Mouse (Mus musculus): Measurements from ENCODE around the gene Cs. TPM values are rescaled to one million over a fixed set of nuclear protein-coding genes. Genes with fewer than 3 reads are reported as not detected.

Gene Cs
- total RNA-seq, 2 experiments from 2014 or later, result 403 to 430 TPM

DNA sequence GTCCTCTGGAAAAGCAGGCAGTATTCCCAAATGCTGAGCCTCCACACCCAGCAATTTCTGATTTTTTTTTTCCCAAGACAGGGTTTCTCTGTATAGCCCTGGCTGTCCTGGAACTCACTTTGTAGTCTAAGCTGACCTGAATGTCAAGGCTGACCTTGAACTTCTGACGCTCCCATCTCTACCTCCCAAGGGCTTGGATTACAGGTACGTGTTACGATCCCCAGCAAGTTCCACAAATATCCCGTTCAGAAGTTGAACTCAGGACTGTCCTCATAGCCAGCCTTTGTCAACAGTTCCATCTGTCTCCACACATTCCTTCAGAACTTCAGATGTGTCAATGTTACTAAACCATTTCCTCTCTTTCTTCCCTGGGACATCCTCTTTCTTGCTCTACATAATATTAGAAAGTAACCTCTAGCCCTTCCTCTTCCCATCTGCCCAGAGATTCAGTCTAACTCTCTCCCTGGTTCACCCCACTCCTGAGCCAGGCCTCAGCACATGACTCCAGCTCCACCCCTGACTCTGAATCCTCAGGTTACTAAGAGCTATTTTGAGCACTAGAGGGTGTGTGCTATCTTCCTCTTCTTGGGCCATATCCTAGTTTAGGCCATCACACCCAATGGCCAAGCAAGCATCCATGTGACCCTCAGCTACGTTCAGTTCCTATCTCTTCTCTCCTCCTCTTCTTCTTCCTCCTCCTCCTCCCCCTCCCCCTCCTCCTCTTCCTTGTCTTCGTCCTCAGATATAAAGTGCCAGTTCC, 35.6 kb downstream of the Cs start:
- DNase-seq (ENCODE audit: low spot score in 2 of 2), result no peak

DNA sequence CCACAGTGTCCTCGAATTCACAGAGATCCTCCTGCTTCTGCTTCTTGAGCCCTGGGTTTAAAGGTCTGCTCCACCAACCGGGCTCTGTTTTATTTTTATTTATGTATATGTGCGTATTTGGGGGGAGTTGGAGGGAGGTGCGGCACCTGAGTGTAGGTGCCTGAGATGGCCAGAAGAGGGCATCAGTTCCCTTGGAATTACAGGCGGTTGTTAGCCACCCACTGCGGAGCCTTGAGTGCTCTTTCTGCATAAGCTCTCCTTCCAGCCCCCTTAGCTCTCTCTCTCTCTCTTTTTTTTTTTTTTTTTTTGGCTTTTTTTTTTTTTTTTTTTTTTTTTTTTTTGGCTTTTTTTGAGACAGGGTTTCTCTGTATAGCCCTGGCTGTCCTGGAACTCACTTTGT, 36.9 kb downstream of the Cs start:
- DNase-seq (ENCODE audit: low spot score in 2 of 2), result no peak

DNA sequence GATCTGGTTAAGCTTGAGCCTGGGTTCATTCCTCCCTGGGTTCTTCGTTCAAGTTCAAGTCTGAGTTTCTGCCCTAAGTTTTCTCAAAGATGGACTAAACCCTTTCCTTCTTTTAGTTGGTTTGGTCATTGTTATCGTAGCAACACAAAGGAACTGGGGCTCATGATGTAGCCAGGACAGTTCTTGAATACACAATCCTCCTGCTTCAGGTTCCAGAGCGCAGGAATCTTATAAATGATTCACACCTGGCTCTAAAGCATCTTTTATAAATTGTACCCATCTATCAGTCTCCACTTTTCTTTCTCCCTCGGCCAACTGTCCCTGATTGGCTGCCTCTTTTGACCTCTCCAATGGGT, 38.5 kb downstream of the Cs start:
- DNase-seq (ENCODE audit: low spot score in 2 of 2), result no peak

DNA sequence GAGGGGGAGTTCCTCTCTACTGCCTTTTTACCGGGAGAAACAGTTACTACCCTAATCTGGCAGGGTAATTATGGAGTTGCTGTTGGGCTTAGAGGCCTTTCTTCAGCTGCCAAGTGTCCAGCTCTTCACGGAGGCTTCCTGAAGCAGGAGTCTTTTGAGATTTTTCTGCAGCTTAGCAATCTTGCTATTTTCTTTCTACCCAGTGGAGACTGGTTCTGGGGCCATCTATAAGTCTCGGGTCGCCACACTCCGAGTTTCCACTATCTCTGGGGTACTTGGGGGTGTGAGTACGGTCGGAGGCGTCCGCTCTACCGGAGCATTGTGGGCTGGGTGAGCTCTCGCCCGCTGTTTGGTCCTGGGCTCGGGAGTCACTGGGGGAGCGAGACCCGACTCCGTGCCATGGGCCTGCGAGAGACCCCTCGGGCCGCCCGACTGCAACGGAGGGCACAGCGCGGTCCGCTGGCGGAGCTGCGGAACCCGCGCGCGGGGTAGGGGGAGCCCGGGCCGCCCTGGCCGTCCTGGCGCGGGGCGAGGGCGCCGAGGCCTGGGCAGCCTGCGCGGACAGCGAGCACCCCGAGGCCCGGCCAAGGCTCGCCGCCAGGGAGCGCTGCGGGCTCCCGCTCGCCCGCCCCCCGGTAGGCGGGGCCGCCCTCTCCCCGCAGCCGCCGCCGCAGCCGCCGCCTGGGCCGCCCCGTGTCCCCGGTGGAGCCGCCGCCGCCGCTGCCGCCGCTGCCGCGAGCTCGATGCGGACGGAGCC, 39.1 kb downstream of the Cs start, which contains the start of gene Ankrd52:
Gene Ankrd52, plus strand, starts transcription at position 661 of the 757 bp plus-strand sequence.
- peak; percentile 90 to 91 for DNase-seq (ENCODE audit: low spot score in 2 of 2)

DNA sequence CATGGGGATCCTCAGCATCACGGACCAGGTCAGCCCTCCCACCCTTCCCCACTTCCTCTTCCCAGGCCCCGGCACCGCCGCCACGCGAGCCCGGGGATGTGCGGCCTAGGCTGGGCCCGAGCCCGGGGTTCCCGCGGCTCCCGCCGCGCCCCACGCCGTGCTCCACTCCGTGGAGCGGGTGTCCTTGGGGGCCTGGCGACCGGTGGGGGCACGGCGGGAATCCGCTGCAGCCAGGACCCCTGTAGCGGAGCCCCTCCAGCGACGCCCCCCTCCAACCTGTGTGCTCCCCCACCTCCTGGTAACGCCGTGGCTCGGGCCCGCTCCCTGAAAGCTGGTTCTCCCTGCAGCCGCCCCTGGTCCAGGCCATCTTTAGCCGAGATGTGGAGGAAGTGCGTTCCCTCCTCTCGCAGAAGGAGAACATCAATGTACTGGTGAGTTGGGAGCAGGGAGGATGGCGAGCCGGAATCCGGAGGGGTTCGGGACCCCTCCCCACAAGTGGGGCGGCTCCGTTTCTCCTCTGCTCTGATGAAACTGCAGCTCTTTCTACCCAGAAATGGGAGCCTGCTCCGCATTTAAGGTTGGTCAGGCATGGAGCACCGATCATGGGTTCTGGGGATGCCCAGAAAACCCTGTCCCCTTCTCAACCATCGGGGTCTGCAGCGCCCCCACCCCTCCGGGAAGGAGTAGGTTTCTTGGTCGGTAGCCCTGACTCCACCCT, 39.8 kb downstream of the Cs start:
- DNase-seq (ENCODE audit: low spot score in 2 of 2), result no peak

DNA sequence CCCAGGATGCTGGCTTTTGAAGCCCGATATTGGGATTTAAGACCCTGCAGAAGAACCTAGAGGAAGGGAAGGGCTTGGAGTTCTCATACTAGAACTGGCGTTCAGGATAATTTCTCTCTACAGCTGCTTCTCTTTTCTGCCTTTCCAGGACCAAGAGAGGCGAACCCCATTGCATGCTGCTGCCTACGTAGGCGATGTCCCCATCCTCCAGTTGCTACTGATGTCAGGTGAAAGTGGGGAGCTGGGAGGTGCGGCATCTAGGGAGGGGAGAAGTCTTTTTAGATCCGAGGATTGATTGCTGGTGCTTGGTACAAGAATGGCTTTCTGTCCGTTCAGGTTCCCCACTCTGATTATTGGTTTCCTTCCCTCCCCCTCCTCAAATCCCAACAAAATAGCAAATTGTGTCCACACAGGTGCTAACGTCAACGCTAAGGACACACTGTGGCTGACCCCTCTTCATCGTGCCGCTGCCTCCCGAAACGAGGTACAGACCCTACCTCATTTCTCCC, 40.5 kb downstream of the Cs start:
- no peak for DNase-seq (ENCODE audit: low spot score in 2 of 2)

DNA sequence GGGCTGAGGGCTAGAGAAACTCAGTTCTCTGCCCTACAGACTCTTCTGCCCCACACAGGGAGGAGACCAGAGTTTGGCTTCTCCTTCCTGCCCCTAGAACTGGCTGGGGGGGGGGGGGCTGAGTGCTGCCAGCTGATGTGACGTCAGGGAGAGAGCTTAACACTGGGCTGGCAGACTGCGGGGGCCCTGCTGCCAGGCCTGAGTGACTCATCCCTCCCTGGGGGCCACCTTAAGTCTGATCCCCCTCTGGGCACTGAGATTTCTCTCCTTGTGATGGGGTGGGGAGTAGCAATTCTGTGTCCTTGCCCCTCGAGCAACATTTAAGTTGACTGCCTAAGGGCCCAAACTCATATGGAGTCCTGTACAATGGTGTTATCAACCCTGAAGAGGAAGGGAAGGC, 40.9 kb downstream of the Cs start:
- no peak for DNase-seq (ENCODE audit: low spot score in 2 of 2)

DNA sequence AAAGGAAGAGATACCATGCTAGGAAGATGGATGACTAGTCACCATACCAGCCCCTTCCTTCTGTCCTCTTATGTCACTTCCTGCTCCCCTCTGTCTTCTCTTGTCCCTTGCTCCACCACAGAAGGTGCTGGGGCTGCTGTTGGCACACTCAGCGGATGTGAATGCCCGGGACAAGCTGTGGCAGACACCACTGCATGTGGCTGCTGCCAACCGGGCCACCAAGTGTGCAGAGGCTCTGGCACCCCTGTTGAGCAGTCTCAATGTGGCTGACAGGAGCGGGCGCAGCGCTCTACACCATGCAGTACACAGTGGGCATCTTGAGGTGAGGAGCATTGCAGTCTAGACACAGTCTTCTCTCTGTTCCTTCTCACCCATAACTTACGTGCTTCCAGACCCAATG, 41.7 kb downstream of the Cs start:
- no peak for DNase-seq (ENCODE audit: low spot score in 2 of 2)

DNA sequence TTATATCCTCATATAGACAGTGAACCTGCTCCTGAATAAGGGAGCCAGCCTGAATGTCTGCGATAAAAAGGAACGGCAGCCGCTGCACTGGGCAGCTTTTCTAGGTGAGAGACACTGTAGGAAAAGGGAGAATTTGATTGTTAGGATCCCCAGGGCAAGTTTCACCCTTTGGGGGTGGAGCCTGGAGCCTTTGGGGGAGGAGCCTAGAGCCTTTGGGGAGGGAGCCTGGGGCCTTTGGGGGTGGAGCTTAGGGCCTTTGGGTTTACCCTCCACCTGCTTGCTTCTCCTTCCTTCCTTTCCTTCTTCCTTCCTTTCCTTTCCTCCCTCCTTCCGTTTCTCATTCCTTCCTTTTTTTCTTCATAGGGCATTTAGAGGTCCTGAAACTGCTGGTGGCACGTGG, 43.0 kb downstream of the Cs start:
- no peak for DNase-seq (ENCODE audit: low spot score in 2 of 2)

DNA sequence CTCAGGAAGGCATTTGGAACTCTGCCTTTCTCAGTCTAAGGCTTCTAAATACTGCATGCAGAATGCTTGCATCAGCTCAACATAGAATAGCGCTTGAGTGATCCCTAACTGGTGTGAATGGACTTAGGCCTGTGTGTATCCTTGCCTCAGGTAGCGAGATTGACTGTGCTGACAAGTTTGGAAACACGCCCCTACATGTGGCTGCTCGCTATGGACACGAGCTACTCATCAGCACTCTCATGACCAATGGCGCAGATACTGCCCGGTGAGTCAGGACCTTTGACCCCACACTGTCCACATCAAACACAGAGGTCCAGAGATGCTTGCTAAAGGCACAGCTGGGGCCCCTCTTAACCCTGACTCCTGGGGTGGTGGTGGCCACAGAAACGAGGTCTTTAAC, 44.9 kb downstream of the Cs start:
- DNase-seq (ENCODE audit: low spot score in 2 of 2), result no peak

DNA sequence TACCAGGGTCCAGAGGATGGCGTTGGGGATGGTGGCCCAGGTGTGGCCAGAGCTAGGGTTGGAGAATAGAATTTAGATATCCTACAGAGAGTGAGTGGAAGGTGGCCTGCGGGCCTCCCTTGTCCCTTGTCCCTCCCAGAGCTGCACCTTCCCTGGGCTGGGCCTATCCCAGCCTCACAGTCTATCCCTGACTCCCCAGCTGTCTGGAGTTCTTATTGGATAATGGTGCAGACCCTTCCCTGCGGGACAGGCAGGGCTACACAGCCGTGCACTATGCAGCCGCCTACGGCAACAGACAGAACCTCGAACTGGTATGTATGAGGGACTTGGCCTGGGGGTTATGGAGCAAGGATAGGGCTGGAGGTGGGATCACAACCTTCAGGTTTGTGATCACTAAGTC, 48.4 kb downstream of the Cs start:
- DNase-seq (ENCODE audit: low spot score in 2 of 2), result no peak

DNA sequence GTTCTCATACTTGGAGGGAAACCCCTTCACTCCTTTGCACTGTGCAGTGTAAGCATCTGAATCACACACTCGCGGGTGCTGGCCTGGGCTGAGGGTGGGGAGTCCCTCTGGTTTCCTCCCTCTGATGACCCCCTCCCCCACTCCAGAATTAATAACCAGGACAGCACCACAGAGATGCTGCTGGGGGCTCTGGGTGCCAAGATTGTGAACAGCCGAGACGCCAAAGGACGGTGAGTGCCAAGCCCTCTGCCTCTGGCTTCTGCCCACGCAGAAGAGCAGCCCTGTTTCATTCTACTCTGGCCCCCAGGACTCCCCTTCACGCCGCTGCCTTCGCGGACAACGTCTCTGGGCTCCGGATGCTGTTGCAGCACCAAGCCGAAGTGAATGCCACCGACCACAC, 51.4 kb downstream of the Cs start:
- no peak for DNase-seq (ENCODE audit: low spot score in 2 of 2)

DNA sequence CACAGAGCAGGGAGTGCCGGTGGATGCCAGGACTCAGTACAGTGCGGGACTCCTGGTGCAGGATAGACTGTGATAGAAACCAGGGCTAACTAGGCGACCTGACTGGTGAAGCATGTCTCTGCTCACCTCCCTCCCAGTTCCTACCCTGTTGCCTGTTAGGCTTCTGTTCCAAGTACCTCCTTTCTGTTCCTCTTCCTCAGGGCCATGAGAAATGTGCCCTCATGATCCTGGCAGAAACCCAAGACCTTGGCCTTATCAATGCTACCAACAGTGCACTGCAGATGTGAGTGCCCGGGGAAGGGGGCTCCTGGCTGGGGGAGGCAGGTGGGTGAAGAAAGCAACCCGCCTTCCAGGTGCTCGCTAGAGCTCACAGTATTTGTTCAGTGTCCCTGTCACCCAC, 52.0 kb downstream of the Cs start:
- no peak for DNase-seq (ENCODE audit: low spot score in 2 of 2)

DNA sequence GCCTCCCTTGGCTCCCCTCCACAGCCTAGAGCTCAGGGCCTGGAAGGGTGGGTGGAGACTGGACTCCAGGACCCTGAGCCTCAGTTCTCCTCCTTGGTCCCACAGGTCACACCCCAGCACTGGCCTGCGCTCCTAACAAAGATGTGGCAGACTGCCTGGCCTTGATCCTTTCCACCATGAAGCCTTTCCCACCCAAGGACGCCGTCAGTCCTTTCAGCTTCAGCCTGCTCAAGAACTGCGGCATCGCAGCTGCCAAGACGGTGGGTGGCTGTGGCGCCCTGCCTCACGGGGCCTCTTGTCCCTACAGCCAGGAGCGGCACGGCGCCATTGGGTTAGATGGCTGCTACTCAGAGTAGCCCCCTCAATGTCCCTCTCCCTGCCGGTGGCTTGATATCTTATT, 52.8 kb downstream of the Cs start:
- no peak for DNase-seq (ENCODE audit: low spot score in 2 of 2)

DNA sequence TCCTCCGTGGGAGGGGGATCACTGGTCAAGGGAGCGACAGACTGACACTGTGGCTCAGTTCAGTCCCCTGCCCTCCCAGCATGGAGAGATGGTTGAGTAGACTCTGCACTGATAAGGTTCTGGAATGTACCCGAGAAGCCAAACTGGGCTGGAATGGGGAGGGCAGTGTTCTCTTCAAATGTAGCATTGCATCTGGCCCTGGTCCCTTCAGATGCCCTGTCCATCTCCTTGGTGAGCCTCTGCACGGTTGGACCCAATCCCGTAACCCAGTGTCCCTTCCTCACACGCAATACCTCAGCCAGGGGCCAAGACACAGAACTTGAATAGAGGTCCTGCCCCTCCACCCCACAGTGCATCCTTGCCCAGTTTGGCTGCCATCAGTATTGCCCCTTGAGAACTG, 54.3 kb downstream of the Cs start:
- DNase-seq (ENCODE audit: low spot score in 2 of 2), result no peak

DNA sequence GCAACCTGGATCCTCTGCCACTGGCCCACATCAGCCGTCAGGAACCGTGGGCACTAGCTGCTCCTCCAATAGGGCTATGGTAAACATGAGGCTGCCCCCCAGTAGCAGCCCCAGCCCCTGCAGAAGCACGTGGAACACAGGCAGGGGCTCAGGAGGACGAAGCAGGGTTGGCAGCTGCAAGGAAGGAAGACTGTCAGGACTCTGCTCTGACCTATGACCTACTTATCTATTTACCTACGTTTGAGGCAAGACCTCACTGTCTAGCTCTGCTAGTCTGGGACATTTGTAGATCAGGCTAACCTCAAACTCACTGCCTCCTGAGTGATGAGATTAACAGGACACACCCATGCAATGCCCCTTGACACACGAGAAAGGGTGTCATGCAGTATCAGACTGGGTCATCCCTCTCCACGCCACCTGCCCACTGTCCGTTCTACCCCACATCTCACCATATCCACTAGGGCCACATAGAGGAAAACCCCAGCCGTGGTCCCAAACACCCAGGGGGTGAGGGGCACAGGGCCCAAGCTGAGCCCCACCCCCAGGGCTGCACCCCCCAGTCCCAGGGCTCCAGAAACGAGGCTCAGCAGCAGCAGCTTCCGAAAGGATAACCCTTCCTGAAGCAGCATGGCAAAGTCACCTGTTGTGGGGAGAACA, 58.6 kb downstream of the Cs start:
- no peak for DNase-seq (ENCODE audit: low spot score in 2 of 2)

DNA sequence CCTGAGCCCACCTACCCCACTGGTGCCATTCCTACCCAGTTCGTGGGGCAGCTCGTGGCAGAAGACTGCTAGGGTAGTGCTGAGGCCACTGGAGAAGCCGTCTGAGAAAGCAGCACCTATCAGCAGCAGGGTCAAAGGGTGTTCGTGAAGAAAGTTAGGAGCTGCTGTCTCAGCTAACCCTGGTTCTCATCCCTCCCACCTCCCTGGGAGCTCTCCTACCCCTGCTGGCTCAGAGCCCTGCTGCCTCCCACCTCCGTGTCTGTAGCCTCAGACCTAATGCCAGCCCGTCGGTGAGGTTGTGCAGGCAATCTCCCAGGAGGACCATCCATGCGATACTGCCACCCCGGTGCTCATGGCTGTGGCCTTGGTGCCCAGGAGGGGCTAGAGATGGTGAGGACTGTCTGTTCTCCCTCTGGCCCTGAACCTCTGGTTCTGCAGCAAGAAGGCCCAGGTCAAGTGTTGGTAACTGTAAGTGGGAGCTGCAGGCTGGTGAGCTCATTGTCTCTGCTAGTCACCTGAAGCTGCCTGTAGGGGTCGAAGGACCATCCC, 59.3 kb downstream of the Cs start:
- no peak for DNase-seq (ENCODE audit: low spot score in 2 of 2)

DNA sequence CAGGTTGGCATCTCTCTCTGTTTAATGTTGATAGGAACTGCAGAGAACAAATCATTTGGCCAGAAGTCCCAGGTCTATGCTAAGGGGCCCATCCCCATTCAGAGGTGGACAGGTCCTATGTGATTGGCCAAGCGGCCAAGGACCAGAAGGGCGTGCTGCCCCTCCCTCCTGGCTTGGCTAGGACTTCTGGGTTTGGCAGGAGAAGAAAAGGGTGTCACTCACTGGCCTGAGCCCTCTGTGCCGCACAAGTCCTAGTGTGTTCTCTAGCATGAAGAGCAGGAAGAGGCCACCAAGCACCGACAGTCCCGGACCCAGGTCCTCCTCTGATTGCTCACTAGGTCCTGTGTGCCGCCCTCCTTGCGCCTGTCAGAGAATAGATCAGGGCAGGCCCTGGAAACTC, 59.9 kb downstream of the Cs start:
- DNase-seq (ENCODE audit: low spot score in 2 of 2), result no peak

DNA sequence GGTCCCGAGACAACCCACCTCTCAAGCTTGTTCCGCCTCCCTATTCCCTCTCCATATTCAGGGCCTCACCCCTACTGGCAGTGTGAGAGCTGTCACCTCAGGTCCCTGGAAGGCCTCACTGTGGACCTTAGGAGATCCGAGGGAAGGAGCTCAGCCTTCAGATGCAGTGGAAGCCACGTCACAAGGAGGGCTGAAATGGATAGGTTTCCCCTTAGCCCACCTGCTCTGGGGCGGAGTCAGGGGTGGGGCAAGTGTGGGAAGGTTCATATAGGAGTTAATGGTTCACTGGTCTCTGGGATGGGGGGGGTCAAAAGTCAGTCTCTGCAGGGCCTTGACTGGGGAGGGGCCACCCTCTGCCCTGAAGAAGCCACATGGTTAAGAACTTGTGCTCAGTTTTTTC, 62.8 kb downstream of the Cs start:
- DNase-seq (ENCODE audit: low spot score in 2 of 2), result no peak

DNA sequence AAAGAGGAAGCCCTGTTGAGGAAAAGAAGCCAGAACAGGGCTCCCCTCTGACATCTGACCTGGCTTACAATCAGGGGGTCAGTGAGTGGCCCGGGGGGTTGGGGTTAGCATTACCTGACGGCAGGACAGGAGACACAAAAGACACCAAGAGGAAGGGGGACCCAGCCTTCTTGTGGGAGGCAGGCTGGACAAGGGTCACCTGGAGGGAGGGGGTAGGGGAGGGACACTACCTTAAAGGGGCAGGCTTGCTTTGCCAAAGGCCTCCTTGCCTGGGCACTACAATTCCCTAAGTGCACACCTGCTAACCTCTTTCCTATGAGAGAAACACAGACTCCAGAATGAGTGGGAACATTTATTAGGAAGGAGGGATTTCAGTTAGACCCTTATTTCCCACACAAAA, 63.5 kb downstream of the Cs start, which contains the start of gene Slc39a5:
Gene Slc39a5, minus strand, starts transcription at position 174 of the 400 bp plus-strand sequence.
- peak in 1 of 2 experiments; percentile 7 for DNase-seq (ENCODE audit: low spot score in 2 of 2)

DNA sequence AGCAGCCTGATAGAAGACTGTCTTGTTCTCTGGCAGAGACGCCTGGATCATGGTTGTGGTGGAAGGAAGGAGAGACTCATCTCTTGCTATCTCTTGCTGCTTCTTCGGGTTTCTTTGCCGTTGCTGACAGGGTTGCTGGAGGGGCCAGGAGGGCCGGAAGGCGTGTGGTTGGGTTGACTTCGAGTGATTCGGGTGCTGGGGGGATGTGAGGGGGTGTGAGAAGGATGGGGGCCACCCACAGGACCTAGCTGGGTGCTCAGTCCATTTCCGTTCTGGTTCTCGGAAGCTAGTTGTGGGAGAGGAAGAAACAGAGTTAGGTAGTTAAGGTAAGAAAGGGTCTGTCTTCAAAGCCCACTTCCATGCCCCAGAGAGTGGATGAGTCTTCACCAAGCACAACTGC, 64.1 kb downstream of the Cs start:
- DNase-seq (ENCODE audit: low spot score in 2 of 2), result peak in 1 of 2 experiments; percentile 4
